Mouse (Mus musculus) testis, adult 2 months (tissue): ENCODE data around the gene Sem1. TPM values are rescaled to one million over a fixed set of nuclear protein-coding genes. Genes with fewer than 3 reads are reported as not detected.
"Not testable (repeated sequence)": the region's sequence is repeated elsewhere in the genome, so short reads cannot be mapped to it uniquely, and the experiment has no call there.

Source experiments
- H3K27ac ChIP-seq: fragments of 200-500 bp; 2 replicates; pipeline ENCODE4 v1.5.1; 2012; ENCODE audit warnings: low read depth, low read length; ENCODE audit not compliant: control insufficient read depth, insufficient read depth
- H3K27me3 ChIP-seq: fragments of 200-500 bp; 2 replicates; pipeline ENCODE4 v1.6.1; 2012; ENCODE audit warnings: mild to moderate bottlenecking, low read length, moderate library complexity; ENCODE audit not compliant: control insufficient read depth, insufficient read depth
- H3K36me3 ChIP-seq: fragments of 200-500 bp; 2 replicates; pipeline ENCODE4 v1.6.1; 2012; ENCODE audit warnings: mild to moderate bottlenecking, low read length; ENCODE audit not compliant: control insufficient read depth, insufficient read depth
- H3K4me1 ChIP-seq: fragments of 200-500 bp; 2 replicates; pipeline ENCODE4 v1.6.1; 2012; ENCODE audit warnings: low read length; ENCODE audit not compliant: control insufficient read depth, insufficient read depth
- H3K4me3 ChIP-seq: fragments of 200-500 bp; 2 replicates; pipeline ENCODE4 v1.5.1; 2012; ENCODE audit warnings: low read depth, mild to moderate bottlenecking, low read length, moderate library complexity, mixed read lengths; ENCODE audit not compliant: control insufficient read depth
- CTCF ChIP-seq: fragments of 200-500 bp; IDR thresholded peaks from 2 replicates; pipeline ENCODE4 v1.5.1; 2012; ENCODE audit warnings: low read depth, mild to moderate bottlenecking, inconsistent platforms, low read length, moderate library complexity; ENCODE audit not compliant: control insufficient read depth, insufficient read depth, insufficient replicate concordance
- POLR2A ChIP-seq: fragments of 200-500 bp; IDR thresholded peaks from 2 replicates; pipeline ENCODE4 v1.6.1; 2012; ENCODE audit warnings: low read depth, mild to moderate bottlenecking, inconsistent platforms, low read length, moderate library complexity; ENCODE audit not compliant: control insufficient read depth
- polyA plus RNA-seq: library from polyadenylated mRNA; depleted of rRNA; stranded (reverse); fragments of >200 nt; gene quantifications from 2 replicates; pipeline ENCODE4 v1.2.3, GENCODE M21; 2012

The Sem1 gene
- polyA plus RNA-seq, 1 experiment: 32.7 TPM

GRCm38 (mm10) chr6:6544255-6544645, 34.2 kb downstream of the Sem1 start:
- no peaks in the 10 kb centered on the region for H3K27me3 ChIP-seq
- H3K36me3 ChIP-seq: no peaks in the 10 kb centered on the region
- H3K27ac ChIP-seq: no peak overlapping the region
- no peak overlapping the region for H3K4me3 ChIP-seq
- H3K4me1 ChIP-seq: no peaks in the 10 kb centered on the region
- TF ChIP-seq POLR2A (no peak), CTCF (no peak)

GRCm38 (mm10) chr6:6543606-6544254, 34.7 kb downstream of the Sem1 start:
- Histone ChIP-seq H3K27ac (no peak overlapping the region), H3K27me3 (no peaks in the 10 kb centered on the region), H3K4me1 (no peaks in the 10 kb centered on the region), H3K4me3 (no peak overlapping the region), H3K36me3 (no peaks in the 10 kb centered on the region)
- no peak for TF ChIP-seq POLR2A
- TF ChIP-seq CTCF: no peak

DNA sequence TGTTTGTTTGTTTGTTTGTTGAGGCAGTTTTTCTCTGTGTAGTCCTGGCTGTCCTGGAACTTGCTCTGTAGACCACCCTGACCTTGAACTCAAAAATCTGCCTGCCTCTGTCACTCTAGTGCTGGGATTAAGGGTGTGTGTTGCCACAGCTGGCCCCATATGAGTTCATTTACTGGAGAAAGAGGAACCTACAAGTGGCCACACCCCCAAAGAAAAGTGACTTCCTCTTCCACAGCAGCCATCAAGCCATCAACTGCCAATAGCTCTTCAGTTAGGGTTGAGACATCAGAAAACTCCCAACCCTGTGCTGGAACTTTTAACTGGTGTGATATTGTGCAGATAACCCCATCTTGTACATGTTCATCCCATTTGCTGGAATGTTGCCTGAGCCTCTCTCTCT, 36.3 kb downstream of the Sem1 start:
- Histone ChIP-seq H3K36me3 (no peaks in the 10 kb centered on the region), H3K27ac (no peak overlapping the region), H3K27me3 (no peaks in the 10 kb centered on the region), H3K4me3 (no peak overlapping the region), H3K4me1 (no peaks in the 10 kb centered on the region)
- TF ChIP-seq POLR2A (no peak), CTCF (no peak)

DNA sequence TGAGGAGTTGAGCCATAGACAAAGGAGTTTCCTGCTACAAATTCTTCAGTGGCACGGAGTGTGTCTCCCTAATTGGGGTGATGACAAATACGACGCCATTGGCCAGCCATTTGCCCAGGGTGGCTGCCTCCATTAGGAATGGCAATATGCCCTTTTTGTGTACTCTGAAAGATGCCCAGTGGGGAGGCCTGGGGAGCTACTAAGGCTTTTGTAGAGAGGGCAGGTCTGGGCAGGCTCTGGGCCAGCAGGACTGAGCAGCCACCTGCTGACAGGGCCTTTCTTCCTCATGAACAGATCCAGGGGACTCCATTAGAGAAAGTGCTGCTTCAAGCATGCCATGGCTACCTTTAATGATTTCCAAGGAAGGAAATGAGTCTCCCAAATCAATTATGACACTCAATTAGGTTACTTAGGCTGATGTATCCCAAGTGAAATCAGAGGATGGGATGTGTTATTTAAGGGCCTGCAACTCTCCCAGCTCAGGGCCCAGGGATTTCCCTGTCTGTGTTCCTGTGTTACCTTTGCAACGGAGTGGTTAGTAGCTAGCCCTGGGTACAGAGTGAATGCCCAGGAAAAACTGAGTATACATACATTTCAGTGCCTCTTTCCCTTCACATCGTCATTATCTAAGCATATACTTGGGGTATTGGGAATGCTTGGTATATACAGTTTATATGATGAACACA, 41.5 kb downstream of the Sem1 start:
- Histone ChIP-seq H3K4me1 (no peaks in the 10 kb centered on the region), H3K27ac (no peak overlapping the region), H3K27me3 (no peaks in the 10 kb centered on the region), H3K36me3 (no peaks in the 10 kb centered on the region), H3K4me3 (no peak overlapping the region)
- TF ChIP-seq POLR2A (no peak), CTCF (no peak)

DNA sequence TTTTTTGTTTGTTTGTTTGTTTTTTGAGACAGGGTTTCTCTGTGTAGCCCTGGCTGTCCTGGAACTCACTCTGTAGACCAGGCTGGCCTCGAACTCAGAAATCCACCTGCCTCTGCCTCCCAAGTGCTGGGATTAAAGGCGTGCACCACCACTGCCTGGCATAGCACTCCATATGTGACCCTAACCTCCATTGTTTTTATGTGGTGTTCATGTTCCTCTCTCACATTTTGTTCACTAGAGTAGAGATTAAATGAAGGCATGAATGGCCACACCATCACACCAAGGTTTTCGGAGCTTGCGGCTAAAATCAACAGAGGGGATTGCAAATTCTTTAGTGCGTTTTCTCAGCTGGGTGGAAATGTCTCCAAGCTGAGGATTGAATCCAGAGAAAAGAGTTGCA, 42.1 kb downstream of the Sem1 start:
- H3K27ac ChIP-seq, H3K36me3 ChIP-seq, H3K27me3 ChIP-seq, H3K4me3 ChIP-seq, H3K4me1 ChIP-seq: not testable (repeated sequence)
